Mouse (Mus musculus) C2C12 (cell line): ENCODE measurements around the gene Syce3.

Source experiments
- CTCF ChIP-seq: IDR thresholded peaks from one replicate; pipeline ENCODE4 v1.5.1; 2011; ENCODE audit not compliant: control insufficient read depth, insufficient read depth, insufficient read length
- MAX ChIP-seq: IDR thresholded peaks from one replicate; pipeline ENCODE4 v1.6.1; 2011; ENCODE audit warnings: mild to moderate bottlenecking, control low read depth
- MYOD1 ChIP-seq: IDR thresholded peaks from one replicate; pipeline ENCODE4 v1.6.1; 2011; ENCODE audit warnings: low read depth; ENCODE audit not compliant: control insufficient read depth, insufficient read length
- USF1 ChIP-seq: IDR thresholded peaks from one replicate; pipeline ENCODE4 v1.6.1; 2011; ENCODE audit warnings: low read depth, mild to moderate bottlenecking, control low read depth, moderate library complexity

DNA sequence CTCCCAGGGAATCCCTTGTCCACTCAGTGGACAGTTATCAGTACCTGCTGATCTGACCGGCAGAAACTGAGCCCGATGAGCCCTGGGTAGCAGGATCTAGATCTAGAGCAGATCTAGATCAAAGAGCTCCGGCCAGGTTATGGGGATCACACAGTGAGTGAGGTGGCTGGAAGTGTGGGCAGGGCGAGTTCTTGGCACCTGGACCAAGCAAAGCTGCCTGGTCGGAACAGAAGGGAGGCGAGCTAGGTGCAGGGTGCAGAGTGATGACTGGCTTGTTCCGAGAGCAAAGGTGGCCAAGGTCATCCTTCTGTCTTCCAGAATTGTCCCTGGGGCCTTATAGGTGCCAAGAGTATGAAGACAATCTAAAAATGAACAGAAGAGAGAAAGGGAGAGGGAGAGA, 49.5 kb upstream of the Syce3 start:
- TF ChIP-seq CTCF (no peak), USF1 (no peak), MAX (no peak), MYOD1 (no peak)
